ENCODE assay signal across 15 mouse cellular contexts in the genomic region with DNA sequence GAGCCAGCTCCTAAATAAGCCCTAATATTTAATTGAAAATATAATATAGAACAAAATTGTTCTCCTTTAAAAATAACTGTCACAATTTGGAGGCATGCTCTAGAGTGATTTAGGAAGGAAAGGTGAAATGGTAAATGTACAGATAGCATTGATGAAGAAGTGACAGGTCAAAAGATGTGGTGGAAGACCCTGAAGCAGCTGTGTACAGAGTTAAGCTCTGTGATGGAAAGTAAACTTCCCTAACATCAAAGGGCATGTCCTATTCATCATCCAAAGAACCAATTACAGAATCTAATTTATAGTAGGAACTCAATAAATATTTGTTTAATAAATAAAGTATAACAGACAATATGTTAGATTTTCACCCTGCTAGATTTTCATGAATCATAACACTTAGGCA.
"Had no signal": no experiment of that assay in that cellular context is flagged by ENCODE, and none has a peak within 500 bp of the region (broad histone marks: within the 10 kb centered on the region; RNA-seq: fewer than 3 reads in every experiment).

No protein-coding gene starts in this region.

- H3K27me3 ChIP-seq: neural tube, embryonic 15.5 days; stomach, embryonic 15.5 days had no signal

- H3K9ac ChIP-seq: neural tube, embryonic 15.5 days; stomach, embryonic 15.5 days had no signal

- H3K27ac ChIP-seq: neural tube, embryonic 15.5 days; stomach, embryonic 15.5 days; stomach, postnatal 0 days had no signal

- DNase-seq: retina, postnatal 1 day; right cerebral cortex, adult 18-20 months; right cerebral cortex, postnatal 14 days; right cerebral cortex, postnatal 25 days; right cerebral cortex, postnatal 4 days; spleen, adult 18-20 months; thymus, adult 18-20 months; thymus, adult 2 months; thymus, postnatal 14 days; thymus, postnatal 25 days; thymus, postnatal 36 days; thymus, postnatal 4 days had no signal

- H3K9me3 ChIP-seq: neural tube, embryonic 15.5 days; stomach, embryonic 15.5 days had no signal

- H3K4me3 ChIP-seq: neural tube, embryonic 15.5 days; stomach, embryonic 15.5 days had no signal

- H3K36me3 ChIP-seq: neural tube, embryonic 15.5 days; stomach, embryonic 15.5 days had no signal

- H3K4me2 ChIP-seq: neural tube, embryonic 15.5 days; stomach, embryonic 15.5 days had no signal

- H3K4me1 ChIP-seq: neural tube, embryonic 15.5 days; stomach, embryonic 15.5 days had no signal
